Mouse (Mus musculus): ENCODE measurements around the gene Tmem189. TPM values are rescaled to one million over a fixed set of nuclear protein-coding genes. Genes with fewer than 3 reads are reported as not detected.

Gene Tmem189
- total and polyA plus RNA-seq, 3 experiments: 17.5 to 38.8 (median 20.1) TPM

DNA sequence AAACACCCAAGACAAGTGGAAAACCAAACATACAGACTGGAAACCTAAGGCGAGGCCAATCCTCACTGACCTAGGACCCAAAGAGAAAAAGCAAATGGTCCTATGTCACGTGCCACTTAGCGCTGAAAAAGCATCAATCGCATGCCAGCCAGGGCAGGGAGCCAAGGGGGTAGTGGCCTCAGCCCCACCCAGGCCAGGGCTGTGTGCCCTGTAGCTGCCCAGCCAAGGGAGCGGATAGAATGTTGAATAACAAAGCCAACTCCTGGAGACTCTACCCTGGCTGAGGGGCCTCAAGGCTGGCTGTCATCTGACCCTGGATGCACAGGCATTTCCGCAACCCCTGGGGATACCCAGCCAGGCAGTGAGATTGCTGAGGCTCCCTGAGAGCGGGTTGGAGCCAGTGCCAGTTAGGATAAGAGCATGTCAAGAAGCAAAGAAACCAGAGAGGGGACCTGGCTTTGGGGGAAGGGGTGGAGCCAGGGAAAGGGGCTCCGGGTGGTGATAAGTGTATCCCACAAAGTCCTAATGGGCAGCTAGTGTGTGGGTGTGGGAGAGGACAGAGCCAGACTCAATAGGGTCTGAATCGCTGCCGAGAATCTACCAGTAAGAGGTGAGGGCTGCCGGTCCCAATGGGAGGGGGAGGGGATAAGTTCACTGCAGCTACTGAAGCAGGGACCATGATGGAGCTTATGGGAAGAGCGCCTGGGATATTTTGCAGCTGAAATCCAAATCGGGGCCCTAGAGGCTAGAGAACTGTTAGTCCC, 29.6 kb downstream of the Tmem189 start:
- Histone ChIP-seq H3K36me3 (replicated peaks) (peaks cover 50% of the 10 kb centered on the region), H3K4me1 (ENCODE audit: insufficient read depth, low read depth, low read length) (peaks cover 44% of the 10 kb centered on the region), H3K4me3 (ENCODE audit: low read depth, low read length) (peak overlapping the region; percentile 90; the same call in 1 of the 2 replicates), H3K9me3 (replicated peaks) (no peaks in the 10 kb centered on the region), H3K27me3 (ENCODE audit: insufficient read depth, low read length) (peaks cover 10% of the 10 kb centered on the region)
- no peak for DNase-seq (ENCODE audit: low spot score)
- TF ChIP-seq POLR2AphosphoS5 (IDR thresholded peaks at IDR 0.05; ENCODE audit: insufficient replicate concordance, low read depth, low read length) (no peak), GATA2 (IDR thresholded peaks at IDR 0.05; ENCODE audit: borderline replicate concordance, low read depth, low read length) (no peak), TAL1 (conservative IDR thresholded peaks at IDR 0.05; ENCODE audit: low read depth, low read length) (no peak), CTCF (IDR thresholded peaks at IDR 0.05; ENCODE audit: low read depth, low read length) (no peak), GATA1 (IDR thresholded peaks at IDR 0.05; ENCODE audit: borderline replicate concordance, low read length) (no peak)
- ATAC-seq (ENCODE audit: extremely low read depth, insufficient number of reproducible peaks, low FRiP score, poor library complexity, severe bottlenecking): no peak

- no peak overlapping the region for H3K4me3 ChIP-seq (ENCODE audit: low read depth, low read length)
- H3K36me3 ChIP-seq (replicated peaks): peaks cover 57% of the 10 kb centered on the region
- H3K27me3 ChIP-seq (ENCODE audit: insufficient read depth, low read length): peaks cover 5% of the 10 kb centered on the region
Observed at GRCm38 (mm10) chr2:167659177-167659846, 30.3 kb downstream of the Tmem189 start.

DNA sequence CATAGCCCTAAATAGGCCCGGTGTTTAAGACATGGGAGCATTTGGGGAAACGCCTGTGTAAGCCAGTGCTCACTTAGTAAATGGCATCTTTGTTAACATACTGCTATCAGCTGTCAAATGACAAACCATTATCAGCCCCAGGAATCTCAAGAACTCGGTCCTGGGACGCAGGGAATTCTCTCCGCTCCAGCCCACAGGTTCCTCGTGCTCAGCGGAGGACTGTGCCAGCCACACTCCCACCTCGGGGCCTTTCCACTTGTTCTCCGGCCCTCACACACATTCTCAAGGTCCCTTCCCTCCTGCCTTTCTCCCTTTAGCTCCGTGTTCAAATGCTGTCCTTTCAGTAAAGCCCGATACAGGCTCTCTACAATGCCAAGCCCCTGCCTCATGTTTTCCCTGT, 30.9 kb downstream of the Tmem189 start:
- Histone ChIP-seq H3K4me1 (ENCODE audit: insufficient read depth, low read depth, low read length) (peaks cover 44% of the 10 kb centered on the region), H3K4me3 (ENCODE audit: low read depth, low read length) (no peak overlapping the region)

More at GRCm38 (mm10) chr2:167659177-167659846, 30.3 kb downstream of the Tmem189 start:
- H3K4me1 ChIP-seq (ENCODE audit: insufficient read depth, low read depth, low read length): peaks cover 44% of the 10 kb centered on the region
- no peaks in the 10 kb centered on the region for H3K9me3 ChIP-seq (replicated peaks)
- TF ChIP-seq TAL1 (conservative IDR thresholded peaks at IDR 0.05; ENCODE audit: low read depth, low read length): no peak
- no peak for TF ChIP-seq GATA2 (IDR thresholded peaks at IDR 0.05; ENCODE audit: borderline replicate concordance, low read depth, low read length)
- no peak for TF ChIP-seq POLR2AphosphoS5 (IDR thresholded peaks at IDR 0.05; ENCODE audit: insufficient replicate concordance, low read depth, low read length)
- no peak for TF ChIP-seq CTCF (IDR thresholded peaks at IDR 0.05; ENCODE audit: low read depth, low read length)
- TF ChIP-seq GATA1 (IDR thresholded peaks at IDR 0.05; ENCODE audit: borderline replicate concordance, low read length): no peak
- ATAC-seq (ENCODE audit: extremely low read depth, insufficient number of reproducible peaks, low FRiP score, poor library complexity, severe bottlenecking) (no peak), DNase-seq (ENCODE audit: low spot score) (no peak)

DNA sequence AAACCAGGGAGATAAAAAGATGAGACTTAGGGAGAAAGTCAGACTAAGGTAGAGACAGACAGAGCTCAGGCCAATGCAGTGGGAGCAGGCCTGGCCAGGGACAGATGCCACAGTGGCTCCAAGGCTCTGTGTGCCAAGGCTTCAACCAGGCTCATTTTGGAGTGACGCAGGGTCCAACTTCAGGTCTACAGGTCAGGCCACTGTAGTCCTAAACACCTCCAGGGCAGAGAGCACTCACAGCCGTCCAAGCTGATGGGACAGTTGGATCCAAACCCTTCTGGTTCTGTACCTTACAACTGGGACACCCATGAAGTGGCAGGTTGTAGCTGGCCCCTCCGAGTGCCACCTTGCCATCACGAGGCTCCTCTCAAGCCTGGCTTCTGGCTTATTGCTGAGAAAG, 31.6 kb downstream of the Tmem189 start:
- no peaks in the 10 kb centered on the region for H3K9me3 ChIP-seq (replicated peaks)
- H3K4me1 ChIP-seq (ENCODE audit: insufficient read depth, low read depth, low read length): peaks cover 44% of the 10 kb centered on the region
- DNase-seq (ENCODE audit: low spot score) (no peak), ATAC-seq (ENCODE audit: extremely low read depth, insufficient number of reproducible peaks, low FRiP score, poor library complexity, severe bottlenecking) (no peak)
- peaks cover 3% of the 10 kb centered on the region for H3K27me3 ChIP-seq (ENCODE audit: insufficient read depth, low read length)
- H3K36me3 ChIP-seq (replicated peaks): peaks cover 71% of the 10 kb centered on the region
- no peak overlapping the region for H3K4me3 ChIP-seq (ENCODE audit: low read depth, low read length)
- TF ChIP-seq CTCF (IDR thresholded peaks at IDR 0.05; ENCODE audit: low read depth, low read length): no peak
- no peak for TF ChIP-seq POLR2AphosphoS5 (IDR thresholded peaks at IDR 0.05; ENCODE audit: insufficient replicate concordance, low read depth, low read length)
- no peak for TF ChIP-seq GATA2 (IDR thresholded peaks at IDR 0.05; ENCODE audit: borderline replicate concordance, low read depth, low read length)
- TF ChIP-seq GATA1 (IDR thresholded peaks at IDR 0.05; ENCODE audit: borderline replicate concordance, low read length): no peak
- TF ChIP-seq TAL1 (conservative IDR thresholded peaks at IDR 0.05; ENCODE audit: low read depth, low read length): no peak

More for the DNA sequence above, 30.9 kb downstream of the Tmem189 start:
- no peak for DNase-seq (ENCODE audit: low spot score)
- H3K36me3 ChIP-seq (replicated peaks): peaks cover 63% of the 10 kb centered on the region
- no peak for TF ChIP-seq GATA1 (IDR thresholded peaks at IDR 0.05; ENCODE audit: borderline replicate concordance, low read length)
- no peak for TF ChIP-seq GATA2 (IDR thresholded peaks at IDR 0.05; ENCODE audit: borderline replicate concordance, low read depth, low read length)
- ATAC-seq (ENCODE audit: extremely low read depth, insufficient number of reproducible peaks, low FRiP score, poor library complexity, severe bottlenecking): no peak
- no peaks in the 10 kb centered on the region for H3K9me3 ChIP-seq (replicated peaks)
- peaks cover 5% of the 10 kb centered on the region for H3K27me3 ChIP-seq (ENCODE audit: insufficient read depth, low read length)

- H3K36me3 ChIP-seq (replicated peaks): peaks cover 82% of the 10 kb centered on the region
- no peak overlapping the region for H3K4me3 ChIP-seq (ENCODE audit: low read depth, low read length)
- TF ChIP-seq POLR2AphosphoS5 (IDR thresholded peaks at IDR 0.05; ENCODE audit: insufficient replicate concordance, low read depth, low read length) (no peak), GATA2 (IDR thresholded peaks at IDR 0.05; ENCODE audit: borderline replicate concordance, low read depth, low read length) (no peak), CTCF (IDR thresholded peaks at IDR 0.05; ENCODE audit: low read depth, low read length) (no peak), GATA1 (IDR thresholded peaks at IDR 0.05; ENCODE audit: borderline replicate concordance, low read length) (no peak), TAL1 (conservative IDR thresholded peaks at IDR 0.05; ENCODE audit: low read depth, low read length) (no peak)
- DNase-seq (ENCODE audit: low spot score) (no peak), ATAC-seq (ENCODE audit: extremely low read depth, insufficient number of reproducible peaks, low FRiP score, poor library complexity, severe bottlenecking) (no peak)
- H3K4me1 ChIP-seq (ENCODE audit: insufficient read depth, low read depth, low read length): peaks cover 35% of the 10 kb centered on the region
- no peaks in the 10 kb centered on the region for H3K27me3 ChIP-seq (ENCODE audit: insufficient read depth, low read length)
- H3K9me3 ChIP-seq (replicated peaks): no peaks in the 10 kb centered on the region
Observed at GRCm38 (mm10) chr2:167656629-167657478, 32.8 kb downstream of the Tmem189 start.
